Mouse (Mus musculus): ENCODE data around the gene Fam172a. TPM values are rescaled to one million over a fixed set of nuclear protein-coding genes. Genes with fewer than 3 reads are reported as not detected.

The Fam172a gene
- polyA plus RNA-seq, 1 experiment: 38.4 TPM

GRCm38 (mm10) chr13:77848868-77849267, 147.0 kb downstream of the Fam172a start:
- H3K4me3 ChIP-seq (ENCODE audit: insufficient read depth, low read length): no peak overlapping the region
- H3K4me1 ChIP-seq (ENCODE audit: control insufficient read depth, insufficient read depth, low read length): no peaks in the 10 kb centered on the region
- H3K27ac ChIP-seq (ENCODE audit: insufficient read depth, low read length): no peak overlapping the region
- TF ChIP-seq POLR2A (IDR thresholded peaks at IDR 0.05; ENCODE audit: low read depth, low read length) (no peak), CTCF (IDR thresholded peaks at IDR 0.05; ENCODE audit: borderline replicate concordance, insufficient read depth, low read length) (no peak)

- no peak for TF ChIP-seq CTCF (IDR thresholded peaks at IDR 0.05; ENCODE audit: borderline replicate concordance, insufficient read depth, low read length)
- TF ChIP-seq POLR2A (IDR thresholded peaks at IDR 0.05; ENCODE audit: low read depth, low read length): no peak
- H3K4me1 ChIP-seq (ENCODE audit: control insufficient read depth, insufficient read depth, low read length): no peaks in the 10 kb centered on the region
- H3K27ac ChIP-seq (ENCODE audit: insufficient read depth, low read length): no peak overlapping the region
- H3K4me3 ChIP-seq (ENCODE audit: insufficient read depth, low read length): no peak overlapping the region
Observed at GRCm38 (mm10) chr13:77864804-77865203, 163.0 kb downstream of the Fam172a start.

GRCm38 (mm10) chr13:77868314-77868713, 166.5 kb downstream of the Fam172a start:
- Histone ChIP-seq H3K27ac (ENCODE audit: insufficient read depth, low read length) (no peak overlapping the region), H3K4me1 (ENCODE audit: control insufficient read depth, insufficient read depth, low read length) (no peaks in the 10 kb centered on the region), H3K4me3 (ENCODE audit: insufficient read depth, low read length) (no peak overlapping the region)
- no peak for TF ChIP-seq CTCF (IDR thresholded peaks at IDR 0.05; ENCODE audit: borderline replicate concordance, insufficient read depth, low read length)
- no peak for TF ChIP-seq POLR2A (IDR thresholded peaks at IDR 0.05; ENCODE audit: low read depth, low read length)

- Histone ChIP-seq H3K4me3 (ENCODE audit: insufficient read depth, low read length) (no peak overlapping the region), H3K27ac (ENCODE audit: insufficient read depth, low read length) (no peak overlapping the region), H3K4me1 (ENCODE audit: control insufficient read depth, insufficient read depth, low read length) (no peaks in the 10 kb centered on the region)
- no peak for TF ChIP-seq CTCF (IDR thresholded peaks at IDR 0.05; ENCODE audit: borderline replicate concordance, insufficient read depth, low read length)
- TF ChIP-seq POLR2A (IDR thresholded peaks at IDR 0.05; ENCODE audit: low read depth, low read length): no peak
Observed at GRCm38 (mm10) chr13:77878120-77878519, 176.3 kb downstream of the Fam172a start.

- Histone ChIP-seq H3K4me1 (ENCODE audit: control insufficient read depth, insufficient read depth, low read length) (no peaks in the 10 kb centered on the region), H3K27ac (ENCODE audit: insufficient read depth, low read length) (no peak overlapping the region), H3K4me3 (ENCODE audit: insufficient read depth, low read length) (no peak overlapping the region)
- TF ChIP-seq CTCF (IDR thresholded peaks at IDR 0.05; ENCODE audit: borderline replicate concordance, insufficient read depth, low read length) (no peak), POLR2A (IDR thresholded peaks at IDR 0.05; ENCODE audit: low read depth, low read length) (no peak)
Observed at GRCm38 (mm10) chr13:77878545-77878944, 176.7 kb downstream of the Fam172a start.

GRCm38 (mm10) chr13:77897619-77898018, 195.8 kb downstream of the Fam172a start:
- Histone ChIP-seq H3K4me1 (ENCODE audit: control insufficient read depth, insufficient read depth, low read length) (no peaks in the 10 kb centered on the region), H3K27ac (ENCODE audit: insufficient read depth, low read length) (no peak overlapping the region), H3K4me3 (ENCODE audit: insufficient read depth, low read length) (no peak overlapping the region)
- TF ChIP-seq POLR2A (IDR thresholded peaks at IDR 0.05; ENCODE audit: low read depth, low read length): no peak
- TF ChIP-seq CTCF (IDR thresholded peaks at IDR 0.05; ENCODE audit: borderline replicate concordance, insufficient read depth, low read length): no peak

GRCm38 (mm10) chr13:77898066-77898796, 196.4 kb downstream of the Fam172a start:
- no peak for TF ChIP-seq POLR2A (IDR thresholded peaks at IDR 0.05; ENCODE audit: low read depth, low read length)
- TF ChIP-seq CTCF (IDR thresholded peaks at IDR 0.05; ENCODE audit: borderline replicate concordance, insufficient read depth, low read length): no peak
- no peak overlapping the region for H3K27ac ChIP-seq (ENCODE audit: insufficient read depth, low read length)
- H3K4me1 ChIP-seq (ENCODE audit: control insufficient read depth, insufficient read depth, low read length): no peaks in the 10 kb centered on the region
- H3K4me3 ChIP-seq (ENCODE audit: insufficient read depth, low read length): no peak overlapping the region

- Histone ChIP-seq H3K4me3 (ENCODE audit: insufficient read depth, low read length) (no peak overlapping the region), H3K4me1 (ENCODE audit: control insufficient read depth, insufficient read depth, low read length) (no peaks in the 10 kb centered on the region), H3K27ac (ENCODE audit: insufficient read depth, low read length) (no peak overlapping the region)
- TF ChIP-seq POLR2A (IDR thresholded peaks at IDR 0.05; ENCODE audit: low read depth, low read length) (no peak), CTCF (IDR thresholded peaks at IDR 0.05; ENCODE audit: borderline replicate concordance, insufficient read depth, low read length) (no peak)
Observed at GRCm38 (mm10) chr13:77899725-77900124, 197.9 kb downstream of the Fam172a start.

- Histone ChIP-seq H3K27ac (ENCODE audit: insufficient read depth, low read length) (no peak overlapping the region), H3K4me1 (ENCODE audit: control insufficient read depth, insufficient read depth, low read length) (no peaks in the 10 kb centered on the region), H3K4me3 (ENCODE audit: insufficient read depth, low read length) (no peak overlapping the region)
- TF ChIP-seq CTCF (IDR thresholded peaks at IDR 0.05; ENCODE audit: borderline replicate concordance, insufficient read depth, low read length) (no peak), POLR2A (IDR thresholded peaks at IDR 0.05; ENCODE audit: low read depth, low read length) (no peak)
Observed at GRCm38 (mm10) chr13:77900843-77901242, 199.0 kb downstream of the Fam172a start.

- Histone ChIP-seq H3K4me3 (ENCODE audit: insufficient read depth, low read length) (no peak overlapping the region), H3K27ac (ENCODE audit: insufficient read depth, low read length) (no peak overlapping the region), H3K4me1 (ENCODE audit: control insufficient read depth, insufficient read depth, low read length) (no peaks in the 10 kb centered on the region)
- TF ChIP-seq POLR2A (IDR thresholded peaks at IDR 0.05; ENCODE audit: low read depth, low read length) (no peak), CTCF (IDR thresholded peaks at IDR 0.05; ENCODE audit: borderline replicate concordance, insufficient read depth, low read length) (no peak)
Observed at GRCm38 (mm10) chr13:77909184-77909583, 207.4 kb downstream of the Fam172a start.
